In genomic region chr3:96487596-96488289, GRCm38 (mm10) we compare ENCODE assay signal across 8 mouse cellular contexts. TPM values are rescaled to one million over a fixed set of nuclear protein-coding genes. Genes with fewer than 3 reads are reported as not detected.
DNase-seq lines count a peak whose midpoint lies in the region; ATAC-seq lines count a peak whose summit lies in the region.

No protein-coding gene starts in this region.

- H3K4me2 ChIP-seq in embryonic facial prominence, embryonic 14.5 days (ENCODE audit: low read depth, low read length): peak overlapping the region; percentile 57
- H3K4me2 ChIP-seq in hindbrain, embryonic 13.5 days: peak overlapping the region; percentile 62
- peak overlapping the region; percentile 83 for H3K4me2 ChIP-seq in liver, embryonic 12.5 days

- no peaks in the 10 kb centered on the region for H3K36me3 ChIP-seq in embryonic facial prominence, embryonic 14.5 days (ENCODE audit: control insufficient read depth, insufficient read depth, low read length)
- no peaks in the 10 kb centered on the region for H3K36me3 ChIP-seq in hindbrain, embryonic 13.5 days
- no peaks in the 10 kb centered on the region for H3K36me3 ChIP-seq in liver, embryonic 12.5 days

- DNase-seq in CD4-positive, CD25-positive, alpha-beta regulatory T cell, adult 2 months (ENCODE audit: low read depth, low spot score): peak; percentile 72
- peak; percentile 67 for DNase-seq in T-cell, adult 2 months (ENCODE audit: low spot score)
- peak; percentile 33 for DNase-seq in embryonic facial prominence, embryonic 14.5 days (ENCODE audit: low spot score)
- peak; percentile 46 for DNase-seq in neural tube, embryonic 10.5 days (ENCODE audit: extremely low spot score, low spot score)
- DNase-seq in yolk sac, embryonic 10.5 days (ENCODE audit: low spot score): peak; percentile 69
- no peak for DNase-seq in layer of hippocampus, adult 9-11 months

- 4% methylated on average over 25 of the region's 26 CpGs for whole genome bisulfite sequencing in embryonic facial prominence, embryonic 14.5 days
- 4% methylated on average over 26 of the region's 26 CpGs for WGBS in hindbrain, embryonic 13.5 days
- WGBS in liver, embryonic 12.5 days (ENCODE audit: insufficient replicate concordance): 4% methylated on average over 26 of the region's 26 CpGs

- ATAC-seq in embryonic facial prominence, embryonic 14.5 days (ENCODE audit: low read depth): no peak
- 0 out of 2 replicates have a peak, but pooled peaks have one; percentile 1 for ATAC-seq in hindbrain, embryonic 13.5 days (ENCODE audit: low FRiP score)
- ATAC-seq in liver, embryonic 12.5 days: no peak

- 0 out of 2 replicates have a peak, but pooled peaks cover 2% of the 10 kb centered on the region for H3K4me1 ChIP-seq in embryonic facial prominence, embryonic 14.5 days (ENCODE audit: control insufficient read depth, insufficient read depth, low read length)
- peaks cover 4% of the 10 kb centered on the region; the same call in 1 of the 2 replicates for H3K4me1 ChIP-seq in hindbrain, embryonic 13.5 days (replicated peaks)
- peaks cover 24% of the 10 kb centered on the region for H3K4me1 ChIP-seq in liver, embryonic 12.5 days

- H3K27me3 ChIP-seq in embryonic facial prominence, embryonic 14.5 days (replicated peaks; ENCODE audit: control insufficient read depth, insufficient read depth, low read length): no peaks in the 10 kb centered on the region
- peaks cover 23% of the 10 kb centered on the region for H3K27me3 ChIP-seq in hindbrain, embryonic 13.5 days
- 0 out of 2 replicates have a peak, but pooled peaks cover 8% of the 10 kb centered on the region for H3K27me3 ChIP-seq in liver, embryonic 12.5 days (replicated peaks)

- peak overlapping the region; percentile 35 for H3K4me3 ChIP-seq in embryonic facial prominence, embryonic 14.5 days (ENCODE audit: low read depth, low read length)
- H3K4me3 ChIP-seq in hindbrain, embryonic 13.5 days: peak overlapping the region; percentile 36
- H3K4me3 ChIP-seq in liver, embryonic 12.5 days: peak overlapping the region; percentile 61

- H3K27ac ChIP-seq in embryonic facial prominence, embryonic 14.5 days (replicated peaks; ENCODE audit: low read depth, low read length): peak overlapping the region; percentile 89
- peak overlapping the region; percentile 83 for H3K27ac ChIP-seq in hindbrain, embryonic 13.5 days
- peak overlapping the region; percentile 98 for H3K27ac ChIP-seq in liver, embryonic 12.5 days

- peak overlapping the region; percentile 34 for H3K9ac ChIP-seq in embryonic facial prominence, embryonic 14.5 days (ENCODE audit: low read depth, low read length)
- peak overlapping the region; percentile 65 for H3K9ac ChIP-seq in hindbrain, embryonic 13.5 days
- H3K9ac ChIP-seq in liver, embryonic 12.5 days: peak overlapping the region; percentile 79

- H3K9me3 ChIP-seq in embryonic facial prominence, embryonic 14.5 days (ENCODE audit: control insufficient read depth, low read length): no peaks in the 10 kb centered on the region
- H3K9me3 ChIP-seq in hindbrain, embryonic 13.5 days: no peaks in the 10 kb centered on the region
- no peaks in the 10 kb centered on the region for H3K9me3 ChIP-seq in liver, embryonic 12.5 days (replicated peaks)

RNA-seq across cellular contexts. Expression of gene BC107364, which starts 35.6 kb away (rescaled TPM):
- polyA plus RNA-seq in embryonic facial prominence, embryonic 14.5 days (2014; fragmentation: Nextera tagmentation; extraction: Ambion mirVana): not detected in 2 replicates
- not detected in 2 replicates for polyA plus RNA-seq in hindbrain, embryonic 13.5 days (2015; fragmentation: Nextera tagmentation; extraction: Ambion mirVana)
- not detected in 2 replicates for polyA plus RNA-seq in liver, embryonic 12.5 days (2016; fragmentation: Nextera tagmentation; extraction: Ambion mirVana)

RNA-seq across cellular contexts. Expression of gene Hfe2, which starts 37.2 kb away (rescaled TPM):
- polyA plus RNA-seq in embryonic facial prominence, embryonic 14.5 days (2014; fragmentation: Nextera tagmentation; extraction: Ambion mirVana): 28.3 and 36.4 TPM in 2 replicates
- polyA plus RNA-seq in hindbrain, embryonic 13.5 days (2015; fragmentation: Nextera tagmentation; extraction: Ambion mirVana): 0.89 and 0.92 TPM in 2 replicates
- polyA plus RNA-seq in liver, embryonic 12.5 days (2016; fragmentation: Nextera tagmentation; extraction: Ambion mirVana): 0.68 and 0.98 TPM in 2 replicates

Comparison
In these comparisons a context has a peak if more than half of its experiments do, and no peak if none do; other contexts are left out.
1. RNA of gene Hfe2, which starts 37.2 kb away (polyA plus RNA-seq): 28.3 to 36.4 TPM in embryonic facial prominence, embryonic 14.5 days; 0.89 to 0.92 TPM in hindbrain, embryonic 13.5 days and 0.68 to 0.98 TPM in liver, embryonic 12.5 days; every median in the first group is over 10 times any median in the second.
2. Peak in every context shown above with its lines, with median percentiles within 50 percentile points of each other: H3K27ac ChIP-seq, H3K4me2 ChIP-seq, H3K4me3 ChIP-seq and H3K9ac ChIP-seq.